Mouse (Mus musculus) spleen, adult 2 months (tissue): ENCODE results near the gene Ccdc146. TPM values are rescaled to one million over a fixed set of nuclear protein-coding genes. Genes with fewer than 3 reads are reported as not detected.

Experiments
- DNase-seq, 2 experiments: peaks; one replicate each; pipeline versions ENCODE4 v3.0.0 to v3.0.0-alpha.2; 2012 to 2021; ENCODE audit warnings: low spot score in 2 of 2, low read depth in 1 of 2
- H3K27ac ChIP-seq: fragments of 200-500 bp; 2 replicates; pipeline ENCODE4 v1.5.1; 2012; ENCODE audit warnings: low read length, inconsistent platforms; ENCODE audit not compliant: insufficient read depth
- H3K27me3 ChIP-seq: fragments of 200-500 bp; 2 replicates; pipeline ENCODE4 v1.6.1; 2012; ENCODE audit warnings: mild to moderate bottlenecking, moderate library complexity, low read length, inconsistent platforms; ENCODE audit not compliant: control insufficient read depth, insufficient read depth
- H3K36me3 ChIP-seq: fragments of 200-500 bp; 2 replicates; pipeline ENCODE4 v1.6.1; 2012; ENCODE audit warnings: mild to moderate bottlenecking, low read length, inconsistent platforms; ENCODE audit not compliant: control insufficient read depth, insufficient read depth
- H3K4me1 ChIP-seq: fragments of 200-500 bp; 2 replicates; pipeline ENCODE4 v1.6.1; 2011; ENCODE audit warnings: inconsistent platforms; ENCODE audit not compliant: control insufficient read depth, insufficient read depth, insufficient read length
- H3K4me3 ChIP-seq: fragments of 200-500 bp; 2 replicates; pipeline ENCODE4 v1.5.1; 2011; ENCODE audit warnings: mild to moderate bottlenecking, inconsistent platforms; ENCODE audit not compliant: insufficient read depth, insufficient read length; ENCODE audit errors: extremely low read depth
- CTCF ChIP-seq: fragments of 200-500 bp; IDR thresholded peaks from 2 replicates; pipeline ENCODE4 v1.5.1; 2011; ENCODE audit warnings: mild to moderate bottlenecking, inconsistent platforms; ENCODE audit not compliant: insufficient read depth, insufficient read length, insufficient replicate concordance; ENCODE audit errors: extremely low read depth
- POLR2A ChIP-seq: fragments of 200-500 bp; IDR thresholded peaks from 2 replicates; pipeline ENCODE4 v1.6.1; 2011; ENCODE audit warnings: low read depth, low read length, inconsistent platforms
- WGBS: fragments of 180-500 bp; shearing (Covaris S2); methylation state at CpG from one replicate; pipeline ENCODE4 v1.1.7; 2018; 5-methylcytosine and 5-hydroxymethylcytosine counted together
- polyA plus RNA-seq: library from polyadenylated mRNA; depleted of rRNA; stranded (reverse); fragments of >200 nt; gene quantifications from 2 replicates; pipeline ENCODE4 v1.2.3, GENCODE M21; 2012

Gene Ccdc146
- polyA plus RNA-seq, 1 experiment, result not detected

DNA sequence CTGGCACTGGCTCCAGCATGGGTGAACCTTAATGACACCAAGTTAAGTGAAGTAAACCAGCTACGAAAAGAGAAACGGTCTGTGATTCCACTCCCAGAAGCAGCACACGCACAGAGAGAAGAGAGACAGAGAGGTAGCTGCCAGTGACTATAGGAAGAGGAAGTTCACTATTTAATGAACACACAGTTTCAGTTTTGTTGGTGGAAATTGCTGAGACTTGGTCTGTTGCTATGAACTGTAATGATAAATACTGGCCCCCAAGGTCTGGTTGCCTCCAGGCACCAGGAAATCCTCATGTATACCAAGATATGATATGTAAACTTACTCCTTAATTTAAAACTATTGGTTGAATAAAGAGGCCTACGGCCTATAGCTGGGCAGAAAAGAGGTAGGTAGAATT lies 38.0 kb downstream of the Ccdc146 start:
- H3K4me1 ChIP-seq, result peaks cover 8% of the 10 kb centered on the region
- DNase-seq, result peak in 1 of 2 experiments; percentile 33
- peak overlapping the region; percentile 52; the same call in 1 of the 2 replicates for H3K27ac ChIP-seq
- H3K4me3 ChIP-seq, result no peak overlapping the region
- no peaks in the 10 kb centered on the region for H3K36me3 ChIP-seq
- WGBS, result 41% methylated on average over 4 of the region's 4 CpGs
- TF ChIP-seq POLR2A, result no peak
- TF ChIP-seq CTCF, result no peak
- H3K27me3 ChIP-seq, result no peaks in the 10 kb centered on the region

DNA sequence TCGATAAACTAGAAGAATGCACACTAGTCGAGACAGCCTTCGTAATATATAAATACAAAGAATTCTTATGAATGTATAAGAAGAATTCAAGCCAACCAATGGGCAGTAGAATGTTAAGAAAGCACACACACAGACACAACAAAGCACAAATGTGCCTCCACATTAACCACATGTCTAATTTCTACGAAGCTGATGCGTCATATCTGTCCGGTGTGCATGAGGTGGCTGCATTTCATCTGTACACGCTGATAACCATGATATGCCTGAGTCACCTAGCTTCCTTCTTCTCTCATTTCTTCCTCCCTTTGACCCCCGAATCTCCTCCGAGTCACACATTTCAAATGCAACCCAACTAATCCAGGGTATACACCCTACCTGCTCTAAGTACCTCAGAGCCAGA lies 39.5 kb downstream of the Ccdc146 start:
- Histone ChIP-seq H3K27ac (no peak overlapping the region), H3K27me3 (no peaks in the 10 kb centered on the region), H3K4me1 (peaks cover 8% of the 10 kb centered on the region), H3K4me3 (no peak overlapping the region), H3K36me3 (no peaks in the 10 kb centered on the region)
- WGBS, result 59% methylated on average over 9 of the region's 9 CpGs
- DNase-seq, result no peak
- TF ChIP-seq POLR2A, result no peak
- TF ChIP-seq CTCF, result no peak

DNA sequence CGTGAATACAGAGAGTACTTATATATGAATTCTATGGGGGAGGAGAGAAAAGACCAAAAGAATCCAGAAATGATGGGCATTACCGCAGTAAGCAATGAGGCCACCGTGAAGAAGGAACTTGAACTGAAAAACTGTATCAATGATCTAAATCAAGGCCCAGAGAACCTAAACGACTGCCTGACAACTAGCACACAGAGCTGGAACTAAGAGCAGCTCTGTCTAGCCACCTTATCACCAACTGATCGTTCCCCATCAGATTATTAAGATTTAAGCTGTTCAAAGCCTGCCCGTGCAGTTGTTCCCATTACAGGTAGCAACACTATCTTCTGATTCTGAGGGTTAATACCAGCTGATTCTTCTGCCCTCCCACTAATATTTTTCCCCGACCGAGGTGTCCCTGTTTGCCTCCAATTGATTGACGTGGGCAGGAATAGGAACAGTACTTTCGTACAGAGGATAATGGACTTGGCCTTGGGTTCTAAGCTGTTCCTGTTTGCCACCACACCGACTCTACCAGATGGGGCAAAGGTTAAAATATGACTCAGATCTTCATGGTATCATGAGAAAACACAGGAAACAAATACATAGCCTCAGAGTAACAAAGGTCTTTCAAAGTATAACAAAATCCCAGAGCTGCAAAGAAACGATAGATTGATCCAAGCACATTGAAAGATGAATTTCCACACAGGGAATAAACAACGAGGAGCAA lies 40.1 kb downstream of the Ccdc146 start:
- 76% methylated on average over 13 of the region's 13 CpGs for WGBS
- no peak for DNase-seq
- H3K27ac ChIP-seq, result no peak overlapping the region
- peaks cover 8% of the 10 kb centered on the region for H3K4me1 ChIP-seq
- TF ChIP-seq CTCF, result no peak
- no peak for TF ChIP-seq POLR2A
- no peaks in the 10 kb centered on the region for H3K36me3 ChIP-seq
- H3K27me3 ChIP-seq, result no peaks in the 10 kb centered on the region
- no peak overlapping the region for H3K4me3 ChIP-seq

GRCm38 (mm10) chr5:21383392-21384251 lies 40.9 kb downstream of the Ccdc146 start:
- Histone ChIP-seq H3K27ac (no peak overlapping the region), H3K4me3 (no peak overlapping the region), H3K36me3 (no peaks in the 10 kb centered on the region), H3K4me1 (peaks cover 8% of the 10 kb centered on the region), H3K27me3 (no peaks in the 10 kb centered on the region)
- no peak for TF ChIP-seq POLR2A
- no peak for TF ChIP-seq CTCF
- WGBS, result 51% methylated on average over 14 of the region's 14 CpGs
- DNase-seq, result no peak

- Histone ChIP-seq H3K27me3 (no peaks in the 10 kb centered on the region), H3K4me3 (no peak overlapping the region), H3K4me1 (peaks cover 8% of the 10 kb centered on the region), H3K27ac (no peak overlapping the region), H3K36me3 (no peaks in the 10 kb centered on the region)
- DNase-seq, result no peak
- TF ChIP-seq CTCF (no peak), POLR2A (no peak)
- 80% methylated on average over 6 of the region's 6 CpGs for WGBS
Measured at GRCm38 (mm10) chr5:21382678-21383077, 41.8 kb downstream of the Ccdc146 start.

DNA sequence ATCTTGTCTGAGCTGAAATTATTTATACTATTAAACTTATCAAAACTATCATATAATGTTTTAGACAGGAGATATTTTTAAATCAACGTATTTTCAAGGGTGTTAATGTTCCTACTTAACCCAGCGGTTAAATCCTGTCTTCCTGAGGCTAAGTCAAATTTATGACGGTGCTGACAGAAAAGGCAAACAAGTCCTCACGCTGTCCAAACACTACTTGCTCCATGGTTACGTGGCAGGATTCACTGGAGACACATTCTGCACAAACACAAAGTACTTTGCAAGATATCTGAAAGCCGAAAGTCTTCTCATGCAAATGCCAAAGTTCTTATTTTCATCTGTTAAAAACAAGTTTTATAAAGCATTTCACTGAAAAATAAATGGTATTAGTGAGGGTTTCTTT lies 42.5 kb downstream of the Ccdc146 start:
- Histone ChIP-seq H3K4me3 (no peak overlapping the region), H3K36me3 (no peaks in the 10 kb centered on the region), H3K27ac (no peak overlapping the region), H3K4me1 (peaks cover 6% of the 10 kb centered on the region; the same call in 1 of the 2 replicates), H3K27me3 (no peaks in the 10 kb centered on the region)
- DNase-seq, result no peak
- WGBS, result 73% methylated on average over 6 of the region's 6 CpGs
- no peak for TF ChIP-seq POLR2A
- TF ChIP-seq CTCF, result no peak

DNA sequence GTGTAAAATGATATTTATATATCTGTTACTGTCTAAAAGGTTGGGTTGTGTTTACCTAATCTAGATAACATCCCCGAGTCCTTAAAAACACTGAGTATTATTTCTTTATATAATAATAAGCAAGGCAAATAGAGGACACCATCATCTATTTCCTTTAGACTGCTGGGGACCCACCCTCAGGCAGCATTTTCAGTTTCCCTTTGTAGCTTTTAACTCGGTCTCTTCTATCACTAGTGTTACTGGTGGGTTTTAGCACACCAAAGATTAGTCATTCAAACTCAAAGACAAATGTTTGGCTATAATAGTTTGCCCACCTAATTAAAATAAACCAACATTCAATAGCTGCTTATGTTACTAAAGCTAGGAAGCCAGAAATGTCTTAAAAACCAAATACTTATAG lies 46.1 kb downstream of the Ccdc146 start:
- TF ChIP-seq POLR2A, result no peak
- TF ChIP-seq CTCF, result no peak
- Histone ChIP-seq H3K4me3 (no peak overlapping the region), H3K36me3 (no peaks in the 10 kb centered on the region), H3K27me3 (no peaks in the 10 kb centered on the region), H3K4me1 (no peaks in the 10 kb centered on the region), H3K27ac (no peak overlapping the region)
- DNase-seq, result no peak
- 33% methylated on average over 2 of the region's 2 CpGs for WGBS
